Comparison of ENCODE assay signal across 8 mouse cellular contexts in genomic region chrY:89126246-89126645, GRCm38 (mm10).
DNase-seq lines count a peak whose midpoint lies in the region.
"Not testable (repeated sequence)": the region's sequence is repeated elsewhere in the genome, so short reads cannot be mapped to it uniquely, and the experiment has no call there.

No protein-coding gene starts in this region.

- peak; percentile 1 for DNase-seq in adrenal gland, postnatal 14 days
- DNase-seq in frontal cortex, postnatal 14 days (ENCODE audit: low spot score in 2 of 2), result peak; percentile 15 to 38
- DNase-seq in heart, postnatal 14 days, result peak; percentile 0 to 1
- peak; percentile 0 for DNase-seq in kidney, postnatal 4 days
- peak; percentile 2 to 5 for DNase-seq in left cerebral cortex, postnatal 14 days (ENCODE audit: low spot score in 2 of 2)
- peak; percentile 0 for DNase-seq in ovary, postnatal 10 days (ENCODE audit: low spot score)
- DNase-seq in testis, postnatal 10 days (ENCODE audit: low spot score), result peak; percentile 3
- DNase-seq in urinary bladder, postnatal 36 days (ENCODE audit: low spot score in 2 of 2), result peak; percentile 0 to 1

- intact Hi-C loops in heart, postnatal 14 days (cut with DNase I); left cerebral cortex, postnatal 14 days (cut with DNase I): not testable (repeated sequence)

Comparison
In these comparisons a context has a peak if more than half of its experiments do, and no peak if none do; other contexts are left out.
1. Peak in every context shown above with its lines: DNase-seq.